Mouse (Mus musculus): ENCODE data around the gene Ubb. TPM values are rescaled to one million over a fixed set of nuclear protein-coding genes. Genes with fewer than 3 reads are reported as not detected.

The Ubb gene
- polyA plus RNA-seq, 1 experiment from 2014 or later: 3,072 TPM

GRCm38 (mm10) chr11:62554163-62554855 is 3.3 kb downstream of the Ubb start:
- Histone ChIP-seq H3K9ac (ENCODE audit: low read depth, low read length) (peak overlapping the region; percentile 34; the same call in 1 of the 2 replicates), H3K9me3 (ENCODE audit: control insufficient read depth, low read length) (no peaks in the 10 kb centered on the region), H3K4me3 (ENCODE audit: low read depth, low read length) (peak overlapping the region; percentile 48), H3K4me2 (ENCODE audit: low read depth, low read length) (peak overlapping the region; percentile 97), H3K27me3 (replicated peaks; ENCODE audit: control insufficient read depth, insufficient read depth, low read length) (no peaks in the 10 kb centered on the region), H3K27ac (replicated peaks; ENCODE audit: low read depth, low read length) (no peak overlapping the region), H3K36me3 (ENCODE audit: control insufficient read depth, insufficient read depth, low read length) (peaks cover 28% of the 10 kb centered on the region), H3K4me1 (ENCODE audit: control insufficient read depth, insufficient read depth, low read length) (peaks cover 20% of the 10 kb centered on the region)
- ATAC-seq (ENCODE audit: low read depth) (no peak), DNase-seq (ENCODE audit: low spot score) (no peak)
- WGBS: 68% methylated on average over 5 of the region's 5 CpGs

DNA sequence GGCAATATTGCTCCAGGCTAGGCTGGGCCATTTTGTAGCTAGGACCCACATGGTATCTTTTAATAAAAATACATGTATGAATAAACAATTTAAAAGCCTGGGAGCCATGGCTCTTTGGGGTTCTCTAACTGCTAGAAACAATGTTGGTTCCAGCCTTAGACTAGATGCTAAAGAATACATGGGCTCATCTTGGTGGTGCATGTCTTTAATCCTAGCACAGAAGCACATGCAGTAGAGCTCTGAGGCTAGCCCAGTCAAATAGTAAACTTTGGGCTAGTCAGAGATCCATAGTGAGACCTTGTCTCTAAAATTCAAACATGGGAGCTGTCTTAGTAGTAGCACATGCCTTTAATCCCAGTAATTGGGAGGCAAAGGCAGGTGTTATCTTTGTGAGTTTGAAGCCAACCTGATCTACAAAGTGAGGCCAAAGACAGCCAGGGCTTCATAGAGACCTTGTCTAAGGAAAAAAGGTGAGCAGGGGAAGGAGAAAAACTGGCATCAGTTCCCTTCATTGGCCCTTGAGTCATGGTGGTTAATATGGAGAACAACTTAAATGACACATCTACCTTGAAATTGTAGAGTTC is 4.1 kb downstream of the Ubb start:
- Histone ChIP-seq H3K9me3 (ENCODE audit: control insufficient read depth, low read length) (no peaks in the 10 kb centered on the region), H3K4me1 (ENCODE audit: control insufficient read depth, insufficient read depth, low read length) (peaks cover 18% of the 10 kb centered on the region), H3K4me2 (ENCODE audit: low read depth, low read length) (peak overlapping the region; percentile 97; the same call in 1 of the 2 replicates), H3K9ac (ENCODE audit: low read depth, low read length) (no peak overlapping the region), H3K36me3 (ENCODE audit: control insufficient read depth, insufficient read depth, low read length) (peaks cover 28% of the 10 kb centered on the region), H3K27ac (replicated peaks; ENCODE audit: low read depth, low read length) (no peak overlapping the region), H3K4me3 (ENCODE audit: low read depth, low read length) (no peak overlapping the region), H3K27me3 (replicated peaks; ENCODE audit: control insufficient read depth, insufficient read depth, low read length) (no peaks in the 10 kb centered on the region)
- ATAC-seq (ENCODE audit: low read depth): no peak
- no peak for DNase-seq (ENCODE audit: low spot score)

GRCm38 (mm10) chr11:62555896-62556412 is 5.0 kb downstream of the Ubb start:
- no peak overlapping the region for H3K4me2 ChIP-seq (ENCODE audit: low read depth, low read length)
- H3K27ac ChIP-seq (replicated peaks; ENCODE audit: low read depth, low read length): no peak overlapping the region; the same call in 1 of the 2 replicates
- H3K9me3 ChIP-seq (ENCODE audit: control insufficient read depth, low read length): no peaks in the 10 kb centered on the region
- no peaks in the 10 kb centered on the region for H3K27me3 ChIP-seq (replicated peaks; ENCODE audit: control insufficient read depth, insufficient read depth, low read length)
- no peak for ATAC-seq (ENCODE audit: low read depth)
- no peak for DNase-seq (ENCODE audit: low spot score)
- no peak overlapping the region for H3K9ac ChIP-seq (ENCODE audit: low read depth, low read length)
- H3K4me1 ChIP-seq (ENCODE audit: control insufficient read depth, insufficient read depth, low read length): peaks cover 18% of the 10 kb centered on the region
- H3K4me3 ChIP-seq (ENCODE audit: low read depth, low read length): no peak overlapping the region
- peaks cover 28% of the 10 kb centered on the region for H3K36me3 ChIP-seq (ENCODE audit: control insufficient read depth, insufficient read depth, low read length)

GRCm38 (mm10) chr11:62557205-62557604 is 6.2 kb downstream of the Ubb start:
- no peaks in the 10 kb centered on the region for H3K27me3 ChIP-seq (replicated peaks; ENCODE audit: control insufficient read depth, insufficient read depth, low read length)
- H3K9ac ChIP-seq (ENCODE audit: low read depth, low read length): no peak overlapping the region
- no peak overlapping the region for H3K27ac ChIP-seq (replicated peaks; ENCODE audit: low read depth, low read length)
- no peak for DNase-seq (ENCODE audit: low spot score)
- peaks cover 28% of the 10 kb centered on the region for H3K36me3 ChIP-seq (ENCODE audit: control insufficient read depth, insufficient read depth, low read length)
- H3K9me3 ChIP-seq (ENCODE audit: control insufficient read depth, low read length): no peaks in the 10 kb centered on the region
- H3K4me3 ChIP-seq (ENCODE audit: low read depth, low read length): no peak overlapping the region
- peaks cover 18% of the 10 kb centered on the region for H3K4me1 ChIP-seq (ENCODE audit: control insufficient read depth, insufficient read depth, low read length)
- no peak overlapping the region for H3K4me2 ChIP-seq (ENCODE audit: low read depth, low read length)
- WGBS: 73% methylated on average over 5 of the region's 5 CpGs
- no peak for ATAC-seq (ENCODE audit: low read depth)

- H3K27ac ChIP-seq (replicated peaks; ENCODE audit: low read depth, low read length): no peak overlapping the region
- no peak overlapping the region for H3K4me3 ChIP-seq (ENCODE audit: low read depth, low read length)
- H3K36me3 ChIP-seq (ENCODE audit: control insufficient read depth, insufficient read depth, low read length): peaks cover 25% of the 10 kb centered on the region
- no peaks in the 10 kb centered on the region for H3K27me3 ChIP-seq (replicated peaks; ENCODE audit: control insufficient read depth, insufficient read depth, low read length)
- H3K4me1 ChIP-seq (ENCODE audit: control insufficient read depth, insufficient read depth, low read length): peaks cover 18% of the 10 kb centered on the region
- no peak overlapping the region for H3K4me2 ChIP-seq (ENCODE audit: low read depth, low read length)
- no peaks in the 10 kb centered on the region for H3K9me3 ChIP-seq (ENCODE audit: control insufficient read depth, low read length)
- no peak overlapping the region for H3K9ac ChIP-seq (ENCODE audit: low read depth, low read length)
- WGBS: 40% methylated on average over 2 of the region's 2 CpGs
- no peak for ATAC-seq (ENCODE audit: low read depth)
- no peak for DNase-seq (ENCODE audit: low spot score)
Observed at GRCm38 (mm10) chr11:62558152-62558551, 7.2 kb downstream of the Ubb start.

GRCm38 (mm10) chr11:62558961-62559646 is 8.1 kb downstream of the Ubb start:
- H3K9me3 ChIP-seq (ENCODE audit: control insufficient read depth, low read length): no peaks in the 10 kb centered on the region
- no peak overlapping the region for H3K4me2 ChIP-seq (ENCODE audit: low read depth, low read length)
- ATAC-seq (ENCODE audit: low read depth) (no peak), DNase-seq (ENCODE audit: low spot score) (no peak)
- H3K36me3 ChIP-seq (ENCODE audit: control insufficient read depth, insufficient read depth, low read length): peaks cover 15% of the 10 kb centered on the region
- no peak overlapping the region for H3K9ac ChIP-seq (ENCODE audit: low read depth, low read length)
- peaks cover 8% of the 10 kb centered on the region for H3K4me1 ChIP-seq (ENCODE audit: control insufficient read depth, insufficient read depth, low read length)
- H3K27ac ChIP-seq (replicated peaks; ENCODE audit: low read depth, low read length): no peak overlapping the region
- H3K27me3 ChIP-seq (replicated peaks; ENCODE audit: control insufficient read depth, insufficient read depth, low read length): no peaks in the 10 kb centered on the region
- WGBS: 57% methylated on average over 5 of the region's 6 CpGs
- no peak overlapping the region for H3K4me3 ChIP-seq (ENCODE audit: low read depth, low read length)

DNA sequence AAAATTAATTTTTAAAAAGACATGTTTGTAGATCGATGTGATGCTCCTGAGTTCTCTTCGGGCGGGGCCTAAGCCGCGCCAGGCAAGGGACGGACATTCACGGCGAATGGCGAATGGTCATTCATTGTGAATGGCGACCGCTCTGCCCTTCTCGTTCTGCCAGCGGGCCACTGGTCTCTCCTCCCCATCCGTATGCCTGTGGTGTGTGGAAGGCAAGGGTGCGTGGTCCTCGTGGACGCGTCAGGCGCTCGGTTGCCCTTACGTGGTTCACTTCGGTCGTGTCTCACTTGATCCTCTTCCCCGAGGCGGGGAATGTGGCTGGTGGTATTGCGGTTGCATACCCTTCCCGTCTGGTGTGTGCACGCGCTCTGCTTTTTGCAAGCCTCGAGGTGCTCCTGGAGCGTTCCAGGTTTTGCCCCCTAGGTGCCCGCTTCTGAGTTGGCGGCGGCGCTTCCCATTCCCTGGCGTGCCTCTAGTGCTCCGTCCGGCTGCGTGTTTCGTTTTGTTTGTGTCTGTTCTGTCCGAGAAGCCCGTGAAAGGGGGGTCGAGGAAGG is 9.6 kb downstream of the Ubb start:
- H3K27me3 ChIP-seq (replicated peaks; ENCODE audit: control insufficient read depth, insufficient read depth, low read length): no peaks in the 10 kb centered on the region
- DNase-seq (ENCODE audit: low spot score) (peak; percentile 37), ATAC-seq (ENCODE audit: low read depth) (no peak)
- 0 out of 2 replicates have a peak, but pooled peaks cover 3% of the 10 kb centered on the region for H3K4me1 ChIP-seq (ENCODE audit: control insufficient read depth, insufficient read depth, low read length)
- H3K4me2 ChIP-seq (ENCODE audit: low read depth, low read length): peak overlapping the region; percentile 61
- H3K36me3 ChIP-seq (ENCODE audit: control insufficient read depth, insufficient read depth, low read length): 0 out of 2 replicates have a peak, but pooled peaks cover under 1% of the 10 kb centered on the region
- H3K9me3 ChIP-seq (ENCODE audit: control insufficient read depth, low read length): no peaks in the 10 kb centered on the region
- H3K9ac ChIP-seq (ENCODE audit: low read depth, low read length): peak overlapping the region; percentile 53
- H3K4me3 ChIP-seq (ENCODE audit: low read depth, low read length): peak overlapping the region; percentile 36
- WGBS: 33% methylated on average over 43 of the region's 43 CpGs
- no peak overlapping the region for H3K27ac ChIP-seq (replicated peaks; ENCODE audit: low read depth, low read length)

DNA sequence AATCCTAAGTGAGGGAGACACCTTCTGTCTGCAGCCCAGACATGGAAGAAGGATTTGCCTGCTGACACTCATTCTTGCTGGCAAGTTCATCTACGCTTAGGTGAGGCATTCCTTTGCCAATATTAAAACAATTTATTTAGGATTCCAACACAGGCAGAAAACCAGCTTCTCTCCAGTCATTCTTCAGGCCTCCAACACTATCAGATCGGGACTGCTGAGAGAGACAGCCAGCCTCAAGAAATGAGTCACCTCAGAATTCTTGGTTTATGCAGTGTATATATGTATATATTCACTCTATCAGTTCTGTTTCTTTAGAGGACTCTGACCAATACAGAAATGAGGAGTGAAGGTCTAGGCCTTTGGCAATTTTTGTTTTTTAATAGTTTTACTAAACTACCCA is 12.6 kb downstream of the Ubb start:
- no peaks in the 10 kb centered on the region for H3K4me1 ChIP-seq (ENCODE audit: control insufficient read depth, insufficient read depth, low read length)
- no peaks in the 10 kb centered on the region for H3K27me3 ChIP-seq (replicated peaks; ENCODE audit: control insufficient read depth, insufficient read depth, low read length)
- H3K27ac ChIP-seq (replicated peaks; ENCODE audit: low read depth, low read length): no peak overlapping the region
- 81% methylated on average over 2 of the region's 2 CpGs for WGBS
- no peaks in the 10 kb centered on the region for H3K36me3 ChIP-seq (ENCODE audit: control insufficient read depth, insufficient read depth, low read length)
- DNase-seq (ENCODE audit: low spot score) (no peak), ATAC-seq (ENCODE audit: low read depth) (no peak)
- no peak overlapping the region for H3K4me2 ChIP-seq (ENCODE audit: low read depth, low read length)
- no peaks in the 10 kb centered on the region for H3K9me3 ChIP-seq (ENCODE audit: control insufficient read depth, low read length)
- H3K4me3 ChIP-seq (ENCODE audit: low read depth, low read length): no peak overlapping the region
- no peak overlapping the region for H3K9ac ChIP-seq (ENCODE audit: low read depth, low read length)
